Mouse (Mus musculus): Measurements from ENCODE around the gene St6galnac3. TPM values are rescaled to one million over a fixed set of nuclear protein-coding genes. Genes with fewer than 3 reads are reported as not detected.
A peak's percentile ranks its signal among the peaks of the same experiment; 100 is the strongest.

Gene St6galnac3
- total RNA-seq, 2 experiments from 2014 or later = 1.3 to 2.6 TPM

DNA sequence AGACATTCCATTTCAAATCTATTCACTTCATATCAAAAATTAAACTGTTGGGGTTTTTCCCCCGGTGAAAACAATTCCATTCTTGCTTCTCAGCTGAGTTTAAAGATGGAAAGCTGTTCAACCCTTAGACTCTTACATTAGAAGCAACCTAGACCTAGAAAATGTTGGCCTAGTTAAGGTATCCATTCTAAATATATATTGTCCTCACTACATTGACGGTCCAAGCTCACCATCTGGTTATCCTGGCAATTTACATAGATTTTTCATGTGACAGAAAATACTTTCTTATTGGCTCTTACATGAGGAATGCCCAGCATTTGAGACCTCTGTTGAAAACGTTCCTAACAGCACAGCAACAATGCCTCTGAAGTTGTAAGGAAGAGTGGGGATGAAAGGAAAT is 400.7 kb downstream of the St6galnac3 start:
- no peak for TF ChIP-seq CTCF (IDR thresholded peaks at IDR 0.05)
- DNase-seq = no peak
- no peak overlapping the region for H3K4me3 ChIP-seq
- intact Hi-C loops (cut with DNase I) = no loop called here
- H3K27ac ChIP-seq = no peak overlapping the region

DNA sequence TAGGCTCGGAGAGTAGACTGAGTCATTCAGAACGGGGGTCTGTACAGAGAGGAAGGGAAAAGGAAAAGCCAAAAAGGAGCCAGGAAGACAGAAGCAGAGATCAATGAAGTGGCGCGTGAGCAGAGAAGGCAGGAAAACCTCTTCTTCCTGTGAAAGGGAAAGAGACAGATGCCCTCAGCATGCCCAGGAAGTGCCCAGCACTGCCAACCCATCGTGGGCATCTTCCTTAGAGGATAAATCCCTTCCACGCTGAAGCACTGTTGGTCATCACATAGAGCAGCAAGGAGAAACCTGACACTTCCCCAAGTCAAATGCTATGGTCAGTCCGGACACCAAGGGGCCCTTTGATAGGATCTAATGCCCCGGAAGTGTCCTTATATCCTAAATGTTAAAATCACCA is 401.5 kb downstream of the St6galnac3 start:
- no peak for DNase-seq
- no peak overlapping the region for H3K4me3 ChIP-seq
- intact Hi-C loops (cut with DNase I) = no loop called here
- TF ChIP-seq CTCF (IDR thresholded peaks at IDR 0.05) = no peak
- no peak overlapping the region for H3K27ac ChIP-seq

DNA sequence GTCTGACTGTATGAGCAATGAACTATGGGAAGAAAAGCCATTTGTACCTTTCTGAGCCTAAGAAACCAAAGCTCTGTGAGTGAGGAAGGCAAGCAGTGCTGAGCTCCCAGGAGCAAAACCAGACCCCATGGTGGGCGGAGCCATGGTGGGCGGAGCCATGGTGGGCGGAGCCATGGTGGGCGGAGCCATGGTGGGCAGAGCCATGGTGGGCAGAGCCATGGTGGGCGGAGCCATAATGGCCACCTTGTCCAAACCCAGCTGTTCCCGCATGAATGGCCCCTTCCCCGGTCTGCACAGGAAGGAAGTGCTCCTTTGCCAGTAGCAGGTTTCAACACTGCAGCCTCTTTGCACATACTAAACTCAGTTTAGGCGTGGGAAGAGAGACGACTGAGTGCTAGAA is 411.4 kb downstream of the St6galnac3 start:
- Histone ChIP-seq H3K4me3 (no peak overlapping the region), H3K27ac (no peak overlapping the region)
- no peak for DNase-seq
- intact Hi-C loops (cut with DNase I) = no loop called here
- TF ChIP-seq CTCF (IDR thresholded peaks at IDR 0.05) = no peak

DNA sequence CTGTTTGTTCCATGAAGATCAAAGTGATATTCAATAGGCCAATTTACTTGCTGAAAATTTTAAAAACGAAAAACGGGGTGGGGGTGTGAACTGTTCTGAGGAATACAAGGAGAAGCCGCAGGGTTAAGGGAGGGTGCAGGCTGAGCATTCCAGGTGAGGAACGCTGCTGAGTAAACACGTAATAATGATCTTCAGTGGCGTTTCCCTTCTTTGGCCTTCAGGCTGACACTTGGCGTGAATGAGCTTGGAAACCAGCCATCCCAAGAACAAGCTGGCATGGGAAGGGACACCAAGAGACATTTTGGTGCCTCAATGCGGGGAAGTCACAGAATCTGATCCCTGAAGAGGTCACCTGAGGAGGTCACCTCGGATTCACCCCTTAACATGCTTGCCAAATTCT is 411.8 kb downstream of the St6galnac3 start:
- DNase-seq = no peak
- TF ChIP-seq CTCF (IDR thresholded peaks at IDR 0.05) = no peak
- no peak overlapping the region for H3K27ac ChIP-seq
- no peak overlapping the region for H3K4me3 ChIP-seq
- intact Hi-C loops (cut with DNase I) = no loop called here

DNA sequence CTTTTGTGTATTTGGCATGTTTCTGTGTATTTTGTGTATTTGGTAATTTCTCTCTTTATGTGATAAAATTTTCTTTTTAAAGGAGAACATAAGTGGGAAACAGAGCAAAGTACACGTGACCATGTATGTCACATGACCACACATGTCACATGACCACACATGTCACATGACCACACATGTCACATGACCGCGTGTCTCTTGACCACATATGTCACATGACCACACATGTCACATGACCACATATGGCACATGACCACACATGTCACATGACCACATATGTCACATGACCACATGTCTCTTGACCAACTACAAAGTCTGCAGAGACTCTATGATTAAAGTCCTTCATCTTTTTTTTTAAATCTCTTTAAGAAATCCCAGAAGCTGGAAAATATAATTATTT is 413.0 kb downstream of the St6galnac3 start:
- no peak for DNase-seq
- TF ChIP-seq CTCF (IDR thresholded peaks at IDR 0.05) = no peak
- Histone ChIP-seq H3K27ac (no peak overlapping the region), H3K4me3 (no peak overlapping the region)
- intact Hi-C loops (cut with DNase I) = no loop called here

DNA sequence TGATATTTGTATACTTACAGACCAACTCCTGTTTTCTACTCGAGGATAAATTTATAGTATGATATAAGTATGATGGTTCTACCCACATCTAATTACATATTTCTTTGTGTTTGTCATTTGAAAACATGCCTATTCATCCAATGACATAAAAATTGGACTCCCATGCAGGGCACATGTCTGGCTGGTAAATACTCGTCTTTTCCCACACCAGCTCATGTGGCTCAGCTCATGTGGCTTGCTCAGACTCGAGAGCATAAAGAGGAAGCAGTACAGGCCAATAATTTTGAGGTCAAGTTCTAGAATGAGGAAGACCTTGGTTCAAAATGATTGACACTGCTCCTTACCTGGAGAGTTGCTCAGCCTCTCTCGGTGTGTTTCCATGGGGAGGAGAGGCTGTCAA is 416.6 kb downstream of the St6galnac3 start:
- no peak for TF ChIP-seq CTCF (IDR thresholded peaks at IDR 0.05)
- intact Hi-C loops (cut with DNase I) = no loop called here
- Histone ChIP-seq H3K27ac (no peak overlapping the region), H3K4me3 (no peak overlapping the region)
- DNase-seq = no peak

DNA sequence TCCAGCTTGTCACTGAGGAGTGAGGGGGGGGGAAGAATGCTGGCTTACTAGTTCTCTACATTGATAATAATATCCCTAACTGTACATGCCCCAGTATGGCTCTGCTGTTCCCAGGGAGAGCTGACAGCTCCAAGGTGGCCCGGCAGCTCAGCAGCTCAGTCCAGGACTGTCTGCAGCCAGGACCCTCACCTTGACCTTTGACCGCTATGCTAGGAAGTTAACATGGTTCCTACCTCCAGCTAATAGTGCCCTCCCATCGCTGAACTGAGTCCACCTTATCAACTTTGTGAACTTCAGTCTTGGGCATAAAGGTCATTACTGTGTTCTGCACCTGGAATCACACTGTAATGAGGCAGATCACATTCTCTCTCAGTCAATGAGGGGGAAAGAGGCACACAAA is 419.8 kb downstream of the St6galnac3 start:
- intact Hi-C loops (cut with DNase I) = no loop called here
- DNase-seq = no peak
- no peak overlapping the region for H3K27ac ChIP-seq
- H3K4me3 ChIP-seq = no peak overlapping the region
- no peak for TF ChIP-seq CTCF (IDR thresholded peaks at IDR 0.05)

DNA sequence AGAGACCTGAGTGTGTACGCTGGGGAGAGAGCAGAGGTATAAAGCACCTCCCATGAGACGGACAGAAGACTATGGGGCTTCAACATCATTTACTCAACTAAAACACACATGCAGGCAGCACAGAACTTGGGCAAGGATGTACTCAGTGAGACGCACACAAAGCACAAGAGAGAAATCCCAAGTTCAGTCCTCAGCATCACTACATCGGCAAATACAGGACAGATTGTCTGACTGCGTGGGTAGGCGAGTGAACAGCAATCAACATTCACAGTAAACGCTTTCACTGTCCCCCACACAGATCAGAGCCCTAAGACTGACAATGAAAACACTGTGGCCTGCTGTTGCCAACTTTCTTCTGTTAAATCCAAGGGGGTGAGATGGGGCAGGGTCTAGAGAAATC is 422.6 kb downstream of the St6galnac3 start:
- no peak overlapping the region for H3K4me3 ChIP-seq
- H3K27ac ChIP-seq = no peak overlapping the region
- DNase-seq = no peak
- no peak for TF ChIP-seq CTCF (IDR thresholded peaks at IDR 0.05)
- intact Hi-C loops (cut with DNase I) = no loop called here

DNA sequence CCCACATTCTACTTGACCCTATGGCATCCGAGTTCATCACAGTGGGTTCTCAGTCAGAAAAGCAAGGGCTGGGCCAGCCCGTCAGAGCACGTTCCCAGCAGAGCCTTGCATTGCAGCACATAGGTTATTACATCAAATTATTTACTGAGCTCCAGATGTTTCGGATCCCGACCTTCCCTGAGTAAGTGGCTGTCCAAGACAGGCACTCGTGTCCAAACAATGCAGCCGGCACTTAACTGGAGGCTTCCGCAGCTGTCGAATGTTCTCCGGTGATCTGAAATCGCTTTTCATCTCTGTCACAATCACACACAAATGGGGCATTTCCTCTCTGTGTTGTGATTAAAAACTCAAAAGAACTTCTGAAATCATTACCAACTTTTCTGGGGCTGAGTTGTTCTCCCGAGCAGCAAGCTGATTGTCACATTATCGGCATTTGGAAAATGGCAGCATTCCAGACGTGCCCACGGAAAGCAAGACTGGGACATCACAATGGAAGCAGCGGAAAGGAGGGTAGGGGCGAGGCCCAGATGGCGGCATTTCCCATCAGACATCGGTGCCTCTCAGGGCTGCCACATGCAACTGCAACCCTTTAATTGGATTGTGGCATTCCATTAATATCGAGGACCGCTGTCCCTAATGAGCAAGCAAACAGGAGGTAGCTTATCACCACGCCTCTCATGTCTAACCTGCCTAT is 428.5 kb downstream of the St6galnac3 start:
- H3K27ac ChIP-seq = no peak overlapping the region
- DNase-seq = no peak
- intact Hi-C loops (cut with DNase I) = no loop called here
- TF ChIP-seq CTCF (IDR thresholded peaks at IDR 0.05) = no peak
- H3K4me3 ChIP-seq = peak overlapping the region; percentile 34

DNA sequence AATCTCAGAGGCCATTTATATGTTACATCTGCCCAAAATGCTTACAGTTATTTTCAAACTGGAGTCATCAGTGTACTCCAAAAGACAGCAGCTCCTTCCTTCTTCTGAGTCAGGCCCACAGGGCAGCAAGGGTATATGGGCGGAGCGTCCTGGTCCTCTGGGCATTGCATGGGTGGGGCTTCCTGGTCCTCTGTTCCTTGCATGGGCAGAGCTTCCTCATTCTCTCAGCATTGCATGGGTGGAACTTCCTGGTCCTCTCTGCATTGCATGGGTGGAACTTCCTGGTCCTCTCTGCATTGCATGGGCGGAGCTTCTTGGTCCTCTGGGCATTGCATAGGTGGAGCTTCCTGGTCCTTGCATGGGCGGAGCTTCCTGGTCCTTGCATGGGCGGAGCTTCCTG is 432.1 kb downstream of the St6galnac3 start:
- TF ChIP-seq CTCF (IDR thresholded peaks at IDR 0.05) = no peak

DNA sequence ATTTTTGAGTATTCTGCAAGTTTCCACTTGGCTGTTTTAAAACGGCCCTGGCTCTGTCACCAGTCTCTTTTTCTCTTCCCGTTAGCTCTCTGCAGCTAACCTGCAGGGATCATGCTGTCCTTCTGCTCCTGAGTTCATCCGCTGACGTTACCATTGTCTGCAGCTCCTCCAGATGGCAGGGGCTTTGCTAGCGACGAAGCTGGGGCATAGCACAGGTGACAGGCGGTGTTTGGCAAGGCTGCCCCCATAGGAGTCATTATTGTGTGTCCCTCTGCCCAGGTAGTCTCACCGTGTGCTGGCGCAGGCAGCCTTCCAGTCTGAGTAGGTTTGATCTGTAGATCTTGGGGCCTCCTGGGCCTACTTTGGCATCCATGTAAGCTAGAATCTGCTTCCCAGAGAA is 432.6 kb downstream of the St6galnac3 start:
- H3K4me3 ChIP-seq = no peak overlapping the region
- H3K27ac ChIP-seq = no peak overlapping the region
- DNase-seq = no peak
- no peak for TF ChIP-seq CTCF (IDR thresholded peaks at IDR 0.05)
- intact Hi-C loops (cut with DNase I) = no loop called here

More for the DNA sequence above, 432.1 kb downstream of the St6galnac3 start:
- H3K4me3 ChIP-seq = no peak overlapping the region
- intact Hi-C loops (cut with DNase I) = no loop called here
- DNase-seq = no peak
- no peak overlapping the region for H3K27ac ChIP-seq

DNA sequence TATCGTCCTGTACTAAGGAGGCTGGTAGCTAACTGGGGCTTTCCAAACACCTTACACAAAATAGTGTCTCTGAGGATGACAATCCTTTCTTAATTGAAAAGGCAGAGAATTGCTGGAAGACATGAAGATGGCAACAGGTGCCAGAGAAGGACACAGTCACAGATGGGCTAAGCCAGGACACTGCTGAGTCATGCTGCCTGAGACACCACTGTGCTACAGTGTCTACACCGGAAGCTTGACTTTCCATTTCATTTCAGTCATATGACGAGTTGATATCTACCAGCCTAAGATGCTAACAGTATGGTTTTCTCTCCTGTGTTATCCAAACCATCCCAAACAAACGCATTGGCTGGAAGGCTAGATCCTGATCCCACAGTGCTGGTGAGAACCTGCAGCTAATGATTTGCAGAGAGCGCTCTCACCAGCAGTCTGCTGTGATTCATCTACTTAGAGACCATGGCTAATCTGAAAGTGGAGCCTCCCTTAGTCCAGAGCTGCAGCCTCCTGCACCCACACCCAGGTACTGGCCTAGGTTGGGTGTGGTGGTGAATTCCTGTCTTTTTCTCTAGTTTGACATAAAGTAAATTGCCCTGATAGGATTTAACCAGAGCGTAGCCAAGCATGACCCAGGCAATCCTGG is 433.4 kb downstream of the St6galnac3 start:
- DNase-seq = no peak
- Histone ChIP-seq H3K4me3 (no peak overlapping the region), H3K27ac (no peak overlapping the region)
- intact Hi-C loops (cut with DNase I) = no loop called here
- TF ChIP-seq CTCF (IDR thresholded peaks at IDR 0.05) = no peak

DNA sequence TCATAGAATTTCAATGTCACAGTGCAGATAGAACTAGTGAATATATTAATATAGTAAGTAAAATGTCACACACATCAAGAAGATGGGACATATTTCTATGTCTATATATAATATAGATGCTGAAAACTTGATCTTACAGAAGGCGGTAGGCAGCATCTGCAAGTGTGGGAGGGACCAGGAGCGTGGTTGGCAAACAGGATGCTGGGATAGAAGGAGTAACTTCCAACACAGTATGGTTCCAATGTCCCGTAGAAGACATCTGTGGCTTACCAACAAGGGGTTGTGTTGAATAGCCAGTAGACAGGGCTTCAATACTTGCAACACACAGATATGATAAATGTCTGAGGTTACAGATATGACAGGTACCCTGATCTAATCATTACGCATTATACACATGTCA is 435.0 kb downstream of the St6galnac3 start:
- intact Hi-C loops (cut with DNase I) = no loop called here
- no peak for TF ChIP-seq CTCF (IDR thresholded peaks at IDR 0.05)
- no peak for DNase-seq
- no peak overlapping the region for H3K27ac ChIP-seq
- H3K4me3 ChIP-seq = no peak overlapping the region

DNA sequence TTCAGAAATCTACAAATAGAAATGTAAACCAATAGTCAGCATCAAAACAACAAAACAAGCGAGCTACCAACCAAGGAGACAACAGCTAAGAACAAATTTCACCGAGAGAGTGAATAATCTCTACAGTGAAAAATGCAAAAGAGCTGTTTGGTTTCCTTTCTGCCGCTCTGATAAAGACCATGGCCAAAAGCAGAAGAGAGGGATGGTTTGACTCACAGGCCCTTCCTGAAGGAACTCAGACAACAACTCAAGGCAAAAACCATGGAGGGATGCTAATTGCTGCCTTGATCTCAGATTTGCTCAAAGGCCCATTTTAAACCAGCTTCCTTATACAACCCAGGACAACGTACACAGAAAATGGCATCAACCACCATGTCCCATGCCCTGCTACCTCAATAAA is 437.4 kb downstream of the St6galnac3 start:
- Histone ChIP-seq H3K4me3 (no peak overlapping the region), H3K27ac (no peak overlapping the region)
- intact Hi-C loops (cut with DNase I) = no loop called here
- no peak for TF ChIP-seq CTCF (IDR thresholded peaks at IDR 0.05)
- DNase-seq = no peak

Measured in gastrocnemius, adult 2 months (tissue).